Mouse (Mus musculus): ENCODE results near the gene Vps8. TPM values are rescaled to one million over a fixed set of nuclear protein-coding genes. Genes with fewer than 3 reads are reported as not detected.

Gene Vps8
- polyA plus RNA-seq, 1 experiment from 2014 or later: 25.6 TPM

- Histone ChIP-seq H3K36me3 (ENCODE audit: insufficient read depth, low read length) (no peaks in the 10 kb centered on the region), H3K4me1 (ENCODE audit: insufficient read depth, low read length) (peaks cover 21% of the 10 kb centered on the region), H3K4me3 (ENCODE audit: low read length) (no peak overlapping the region), H3K9ac (replicated peaks; ENCODE audit: low read length) (no peak overlapping the region), H3K27me3 (ENCODE audit: insufficient read depth, low read length) (no peaks in the 10 kb centered on the region), H3K27ac (ENCODE audit: low read length) (no peak overlapping the region), H3K4me2 (replicated peaks; ENCODE audit: low read depth, low read length) (no peak overlapping the region), H3K9me3 (ENCODE audit: low read length) (no peaks in the 10 kb centered on the region)
- ATAC-seq (ENCODE audit: low FRiP score, low TSS enrichment): no peak
- 96% methylated on average over 5 of the region's 5 CpGs for WGBS
These were observed 220.0 kb downstream of the Vps8 start for GRCm38 (mm10) chr16:21642906-21643305.

- H3K27me3 ChIP-seq (ENCODE audit: insufficient read depth, low read length): no peaks in the 10 kb centered on the region
- peak overlapping the region; percentile 62 for H3K9ac ChIP-seq (replicated peaks; ENCODE audit: low read length)
- peaks cover 21% of the 10 kb centered on the region for H3K4me1 ChIP-seq (ENCODE audit: insufficient read depth, low read length)
- H3K36me3 ChIP-seq (ENCODE audit: insufficient read depth, low read length): no peaks in the 10 kb centered on the region
- WGBS: 70% methylated on average over 2 of the region's 2 CpGs
- peak overlapping the region; percentile 94 for H3K27ac ChIP-seq (ENCODE audit: low read length)
- H3K4me3 ChIP-seq (ENCODE audit: low read length): peak overlapping the region; percentile 16
- no peak for ATAC-seq (ENCODE audit: low FRiP score, low TSS enrichment)
- H3K9me3 ChIP-seq (ENCODE audit: low read length): no peaks in the 10 kb centered on the region
- H3K4me2 ChIP-seq (replicated peaks; ENCODE audit: low read depth, low read length): peak overlapping the region; percentile 41
These were observed 220.7 kb downstream of the Vps8 start for GRCm38 (mm10) chr16:21643621-21644041.

DNA sequence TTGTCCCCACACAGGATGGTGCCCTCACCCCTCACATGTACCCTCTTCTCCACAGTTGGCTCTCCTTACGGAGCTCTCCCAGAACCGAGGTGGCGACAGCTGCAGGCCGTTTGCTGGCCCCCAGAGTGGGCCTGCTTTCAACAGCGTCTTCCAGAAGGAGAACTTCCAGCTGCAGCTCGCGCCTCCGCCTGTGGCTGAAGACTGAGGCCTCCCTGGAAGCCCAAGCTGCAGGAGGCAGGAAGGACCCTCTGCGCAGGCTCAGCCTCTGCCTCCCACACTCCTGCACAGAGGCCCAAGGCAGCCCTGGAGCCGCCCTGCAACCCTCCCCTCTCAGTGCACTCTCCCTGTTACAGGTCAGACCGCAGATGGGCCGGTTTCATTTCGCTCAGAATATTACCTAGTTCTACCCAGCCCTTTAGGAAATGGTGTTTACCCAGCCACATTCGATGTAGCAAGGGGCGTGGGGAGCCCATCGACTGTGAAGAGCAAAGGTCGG lies 221.2 kb downstream of the Vps8 start:
- Histone ChIP-seq H3K36me3 (ENCODE audit: insufficient read depth, low read length) (no peaks in the 10 kb centered on the region), H3K4me1 (ENCODE audit: insufficient read depth, low read length) (peaks cover 21% of the 10 kb centered on the region), H3K4me2 (replicated peaks; ENCODE audit: low read depth, low read length) (peak overlapping the region; percentile 41), H3K9ac (replicated peaks; ENCODE audit: low read length) (peak overlapping the region; percentile 62), H3K27me3 (ENCODE audit: insufficient read depth, low read length) (no peaks in the 10 kb centered on the region), H3K4me3 (ENCODE audit: low read length) (peak overlapping the region; percentile 16), H3K27ac (ENCODE audit: low read length) (peak overlapping the region; percentile 94), H3K9me3 (ENCODE audit: low read length) (no peaks in the 10 kb centered on the region)
- 14% methylated on average over 17 of the region's 17 CpGs for WGBS
- peak; percentile 95 for ATAC-seq (ENCODE audit: low FRiP score, low TSS enrichment)

DNA sequence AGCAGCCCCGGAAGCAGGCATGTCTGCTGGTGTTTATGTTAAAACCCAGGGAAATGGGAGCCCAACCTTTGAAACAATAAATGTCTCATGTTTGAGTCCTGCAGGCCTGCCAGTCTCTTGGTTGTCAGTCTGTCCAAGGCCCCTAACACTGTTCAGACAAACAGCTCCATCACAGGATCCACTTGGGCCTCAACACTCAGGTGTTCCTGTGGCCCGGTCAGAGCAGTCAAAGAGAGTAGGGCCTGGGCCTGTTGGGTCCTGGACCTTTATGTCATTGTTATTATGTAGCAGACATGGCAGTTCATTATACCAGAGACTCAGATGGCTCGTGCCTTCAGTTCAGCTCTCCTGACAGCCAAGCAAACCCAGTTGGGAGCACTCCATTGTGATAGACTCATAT lies 221.7 kb downstream of the Vps8 start:
- WGBS: 55% methylated on average over 3 of the region's 3 CpGs
- no peaks in the 10 kb centered on the region for H3K27me3 ChIP-seq (ENCODE audit: insufficient read depth, low read length)
- peaks cover 21% of the 10 kb centered on the region for H3K4me1 ChIP-seq (ENCODE audit: insufficient read depth, low read length)
- H3K9me3 ChIP-seq (ENCODE audit: low read length): no peaks in the 10 kb centered on the region
- 0 out of 2 replicates have a peak, but pooled peaks have one; percentile 3 for ATAC-seq (ENCODE audit: low FRiP score, low TSS enrichment)
- H3K36me3 ChIP-seq (ENCODE audit: insufficient read depth, low read length): no peaks in the 10 kb centered on the region
- 0 out of 2 replicates have a peak overlapping the region, but pooled peaks have one; percentile 62 for H3K9ac ChIP-seq (replicated peaks; ENCODE audit: low read length)
- H3K27ac ChIP-seq (ENCODE audit: low read length): peak overlapping the region; percentile 94
- H3K4me3 ChIP-seq (ENCODE audit: low read length): no peak overlapping the region
- H3K4me2 ChIP-seq (replicated peaks; ENCODE audit: low read depth, low read length): peak overlapping the region; percentile 41

DNA sequence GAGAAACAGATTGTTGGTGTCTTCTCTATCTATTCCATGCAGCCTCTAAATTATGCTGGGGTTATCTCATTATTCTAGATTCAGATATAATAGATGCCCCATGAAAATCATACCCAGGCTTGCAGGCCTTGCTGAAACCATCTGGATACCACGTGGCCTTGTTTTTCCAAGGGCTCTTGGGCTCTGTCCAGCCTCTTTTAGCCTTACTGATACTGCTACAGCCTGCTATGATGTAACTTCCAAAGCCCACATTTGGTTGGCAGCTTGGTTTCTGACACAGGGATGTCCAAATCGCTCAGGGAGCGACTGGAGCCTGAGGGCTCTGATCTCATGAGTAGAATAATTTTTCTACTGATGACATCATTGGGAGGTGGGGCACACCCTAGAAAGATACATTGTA lies 223.0 kb downstream of the Vps8 start:
- Histone ChIP-seq H3K9me3 (ENCODE audit: low read length) (no peaks in the 10 kb centered on the region), H3K4me2 (replicated peaks; ENCODE audit: low read depth, low read length) (no peak overlapping the region), H3K27ac (ENCODE audit: low read length) (no peak overlapping the region), H3K4me1 (ENCODE audit: insufficient read depth, low read length) (peaks cover 21% of the 10 kb centered on the region), H3K27me3 (ENCODE audit: insufficient read depth, low read length) (no peaks in the 10 kb centered on the region), H3K9ac (replicated peaks; ENCODE audit: low read length) (no peak overlapping the region), H3K4me3 (ENCODE audit: low read length) (no peak overlapping the region), H3K36me3 (ENCODE audit: insufficient read depth, low read length) (no peaks in the 10 kb centered on the region)
- 90% methylated on average over 3 of the region's 3 CpGs for WGBS
- no peak for ATAC-seq (ENCODE audit: low FRiP score, low TSS enrichment)

DNA sequence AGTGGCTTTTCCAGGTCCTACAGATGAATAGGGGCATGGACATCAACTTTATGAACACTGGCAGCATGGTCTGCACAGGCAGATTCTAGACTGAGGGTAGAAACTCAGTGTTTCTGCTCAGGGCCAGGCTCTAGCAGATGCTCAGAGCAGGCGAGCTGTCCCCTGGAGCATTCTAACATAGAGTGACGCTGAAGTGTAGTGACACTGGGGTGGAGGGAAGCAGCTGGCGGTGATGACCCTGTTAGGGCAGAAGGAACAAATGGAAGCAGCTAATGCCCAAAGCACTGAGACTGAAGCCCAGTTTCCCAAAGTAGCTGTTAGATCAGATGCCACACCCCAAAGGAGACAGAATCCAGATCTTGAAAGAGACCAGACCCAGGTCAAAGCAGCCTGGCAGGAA lies 223.6 kb downstream of the Vps8 start:
- Histone ChIP-seq H3K9ac (replicated peaks; ENCODE audit: low read length) (no peak overlapping the region), H3K4me3 (ENCODE audit: low read length) (no peak overlapping the region), H3K27ac (ENCODE audit: low read length) (no peak overlapping the region), H3K4me1 (ENCODE audit: insufficient read depth, low read length) (peaks cover 21% of the 10 kb centered on the region), H3K9me3 (ENCODE audit: low read length) (no peaks in the 10 kb centered on the region), H3K36me3 (ENCODE audit: insufficient read depth, low read length) (no peaks in the 10 kb centered on the region), H3K27me3 (ENCODE audit: insufficient read depth, low read length) (no peaks in the 10 kb centered on the region), H3K4me2 (replicated peaks; ENCODE audit: low read depth, low read length) (no peak overlapping the region)
- no peak for ATAC-seq (ENCODE audit: low FRiP score, low TSS enrichment)
- 82% methylated on average over 3 of the region's 3 CpGs for WGBS

DNA sequence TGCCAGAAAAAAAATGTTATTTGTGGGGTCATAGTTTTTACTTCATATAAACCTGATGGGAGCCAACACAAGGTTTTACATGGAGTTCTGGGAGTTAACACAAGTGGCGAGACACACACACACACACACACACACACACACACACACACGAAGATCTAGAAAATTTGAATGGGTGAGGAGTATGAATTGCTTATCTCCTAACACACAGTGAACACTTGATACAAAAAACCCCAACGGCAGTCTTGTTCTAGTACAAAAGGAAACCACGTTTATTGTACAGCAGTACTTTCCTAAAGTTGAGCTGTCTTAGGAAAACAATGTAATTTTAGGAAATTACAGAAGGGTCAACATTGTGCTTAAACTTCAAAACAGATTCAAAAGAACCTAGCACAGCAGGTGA lies 225.9 kb downstream of the Vps8 start:
- Histone ChIP-seq H3K4me2 (replicated peaks; ENCODE audit: low read depth, low read length) (no peak overlapping the region), H3K36me3 (ENCODE audit: insufficient read depth, low read length) (peaks cover 5% of the 10 kb centered on the region; the same call in 1 of the 2 replicates), H3K27ac (ENCODE audit: low read length) (no peak overlapping the region), H3K4me1 (ENCODE audit: insufficient read depth, low read length) (peaks cover 20% of the 10 kb centered on the region), H3K4me3 (ENCODE audit: low read length) (no peak overlapping the region), H3K27me3 (ENCODE audit: insufficient read depth, low read length) (no peaks in the 10 kb centered on the region), H3K9ac (replicated peaks; ENCODE audit: low read length) (no peak overlapping the region), H3K9me3 (ENCODE audit: low read length) (no peaks in the 10 kb centered on the region)
- no peak for ATAC-seq (ENCODE audit: low FRiP score, low TSS enrichment)
- 85% methylated on average over 4 of the region's 4 CpGs for WGBS

- H3K9me3 ChIP-seq (ENCODE audit: low read length): no peaks in the 10 kb centered on the region
- no peak for ATAC-seq (ENCODE audit: low FRiP score, low TSS enrichment)
- H3K4me1 ChIP-seq (ENCODE audit: insufficient read depth, low read length): peaks cover 6% of the 10 kb centered on the region; the same call in 1 of the 2 replicates
- H3K9ac ChIP-seq (replicated peaks; ENCODE audit: low read length): no peak overlapping the region
- H3K4me3 ChIP-seq (ENCODE audit: low read length): no peak overlapping the region
- no peaks in the 10 kb centered on the region for H3K27me3 ChIP-seq (ENCODE audit: insufficient read depth, low read length)
- peaks cover 5% of the 10 kb centered on the region; the same call in 1 of the 2 replicates for H3K36me3 ChIP-seq (ENCODE audit: insufficient read depth, low read length)
- H3K27ac ChIP-seq (ENCODE audit: low read length): no peak overlapping the region
- 94% methylated on average over 3 of the region's 3 CpGs for WGBS
- H3K4me2 ChIP-seq (replicated peaks; ENCODE audit: low read depth, low read length): no peak overlapping the region
These were observed 227.4 kb downstream of the Vps8 start for GRCm38 (mm10) chr16:21650289-21650688.

GRCm38 (mm10) chr16:21651161-21651560 lies 228.2 kb downstream of the Vps8 start:
- Histone ChIP-seq H3K36me3 (ENCODE audit: insufficient read depth, low read length) (peaks cover 5% of the 10 kb centered on the region; the same call in 1 of the 2 replicates), H3K27ac (ENCODE audit: low read length) (no peak overlapping the region), H3K9ac (replicated peaks; ENCODE audit: low read length) (no peak overlapping the region), H3K4me2 (replicated peaks; ENCODE audit: low read depth, low read length) (no peak overlapping the region), H3K27me3 (ENCODE audit: insufficient read depth, low read length) (no peaks in the 10 kb centered on the region), H3K4me1 (ENCODE audit: insufficient read depth, low read length) (peaks cover 3% of the 10 kb centered on the region; the same call in 1 of the 2 replicates), H3K4me3 (ENCODE audit: low read length) (no peak overlapping the region), H3K9me3 (ENCODE audit: low read length) (no peaks in the 10 kb centered on the region)
- 79% methylated on average over 4 of the region's 4 CpGs for WGBS
- ATAC-seq (ENCODE audit: low FRiP score, low TSS enrichment): no peak

DNA sequence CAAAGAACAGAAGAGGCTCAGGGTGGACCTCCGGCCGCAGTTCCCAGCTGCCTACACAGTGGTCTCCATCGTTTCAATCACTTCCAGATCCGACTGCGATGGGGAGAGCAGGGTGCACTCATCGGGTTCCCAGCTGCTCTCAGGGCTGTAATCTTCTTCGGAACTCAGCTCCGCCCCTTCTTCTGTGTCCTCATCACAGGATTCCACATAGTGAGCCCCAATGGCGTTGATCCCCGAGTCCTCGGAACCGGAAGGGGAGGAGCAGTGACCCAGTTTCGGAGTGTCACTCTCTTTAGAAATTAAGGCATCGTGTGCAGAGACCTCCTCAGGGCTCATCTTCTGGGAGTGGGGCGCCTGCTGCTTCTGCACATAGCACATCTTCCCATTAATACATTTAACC lies 230.2 kb downstream of the Vps8 start:
- Histone ChIP-seq H3K9me3 (ENCODE audit: low read length) (no peaks in the 10 kb centered on the region), H3K4me1 (ENCODE audit: insufficient read depth, low read length) (peaks cover 3% of the 10 kb centered on the region; the same call in 1 of the 2 replicates), H3K27ac (ENCODE audit: low read length) (no peak overlapping the region), H3K36me3 (ENCODE audit: insufficient read depth, low read length) (peaks cover 5% of the 10 kb centered on the region; the same call in 1 of the 2 replicates), H3K4me3 (ENCODE audit: low read length) (no peak overlapping the region), H3K4me2 (replicated peaks; ENCODE audit: low read depth, low read length) (no peak overlapping the region), H3K27me3 (ENCODE audit: insufficient read depth, low read length) (no peaks in the 10 kb centered on the region), H3K9ac (replicated peaks; ENCODE audit: low read length) (no peak overlapping the region)
- 78% methylated on average over 15 of the region's 15 CpGs for WGBS
- no peak for ATAC-seq (ENCODE audit: low FRiP score, low TSS enrichment)

Measured in kidney, embryonic 16.5 days (tissue).